Mouse (Mus musculus): ENCODE measurements around the gene Hipk1.

Hipk1 gene

GRCm38 (mm10) chr3:103745001-103745770, 46.2 kb downstream of the Hipk1 start:
- no peak for DNase-seq

DNA sequence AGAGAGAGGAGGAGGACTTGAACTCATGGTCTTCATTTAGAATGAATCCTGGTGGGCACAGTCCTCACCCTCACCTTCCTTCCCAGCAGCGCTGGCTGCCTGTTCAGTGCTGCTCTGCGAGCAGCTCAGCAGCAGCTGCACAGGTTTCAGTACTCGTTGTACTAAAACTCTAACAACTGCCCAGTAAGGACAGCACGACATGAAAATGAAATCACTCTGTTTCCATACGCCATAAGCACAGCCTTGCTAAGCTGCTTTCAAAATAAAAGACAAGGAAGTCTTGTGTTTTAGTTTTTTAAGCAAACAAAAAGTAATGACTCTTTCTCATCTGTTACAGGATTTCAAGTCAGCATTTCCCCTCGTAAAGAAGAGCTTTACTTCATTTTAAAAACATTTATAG, 48.2 kb downstream of the Hipk1 start:
- DNase-seq: no peak

DNA sequence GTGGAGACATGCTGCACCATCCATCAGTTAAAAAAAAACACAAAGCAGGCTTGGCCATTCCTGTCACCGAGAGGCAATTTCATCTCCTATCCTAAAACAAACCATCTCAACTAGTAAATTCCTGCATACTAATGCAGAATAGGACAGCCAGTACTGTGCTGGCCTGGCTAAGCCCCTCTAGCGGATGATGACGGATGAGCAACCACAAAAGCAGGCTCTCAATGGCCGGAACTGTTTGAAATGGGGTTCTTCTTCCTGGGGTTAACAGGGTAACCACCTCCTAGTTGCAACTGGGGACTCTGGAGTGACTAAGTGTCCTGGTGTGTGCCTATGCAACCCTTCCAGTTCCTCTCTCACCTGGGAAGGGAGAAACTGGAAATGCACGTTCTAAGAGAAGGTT, 51.0 kb downstream of the Hipk1 start:
- DNase-seq: no peak

- no peak for DNase-seq
Observed at GRCm38 (mm10) chr3:103739329-103739728, 52.0 kb downstream of the Hipk1 start, which contains the start of gene Gm10964. Gm10964 (plus strand) TSS chr3:103739366.

- DNase-seq: peak; percentile 91
Observed at GRCm38 (mm10) chr3:103737778-103738571, 53.4 kb downstream of the Hipk1 start, which contains the start of gene Olfml3. Olfml3 (minus strand) TSS chr3:103738001.

GRCm38 (mm10) chr3:103737061-103737754, 54.2 kb downstream of the Hipk1 start:
- peak; percentile 45 for DNase-seq

- DNase-seq: no peak
Observed at GRCm38 (mm10) chr3:103735776-103736600, 55.4 kb downstream of the Hipk1 start.

DNA sequence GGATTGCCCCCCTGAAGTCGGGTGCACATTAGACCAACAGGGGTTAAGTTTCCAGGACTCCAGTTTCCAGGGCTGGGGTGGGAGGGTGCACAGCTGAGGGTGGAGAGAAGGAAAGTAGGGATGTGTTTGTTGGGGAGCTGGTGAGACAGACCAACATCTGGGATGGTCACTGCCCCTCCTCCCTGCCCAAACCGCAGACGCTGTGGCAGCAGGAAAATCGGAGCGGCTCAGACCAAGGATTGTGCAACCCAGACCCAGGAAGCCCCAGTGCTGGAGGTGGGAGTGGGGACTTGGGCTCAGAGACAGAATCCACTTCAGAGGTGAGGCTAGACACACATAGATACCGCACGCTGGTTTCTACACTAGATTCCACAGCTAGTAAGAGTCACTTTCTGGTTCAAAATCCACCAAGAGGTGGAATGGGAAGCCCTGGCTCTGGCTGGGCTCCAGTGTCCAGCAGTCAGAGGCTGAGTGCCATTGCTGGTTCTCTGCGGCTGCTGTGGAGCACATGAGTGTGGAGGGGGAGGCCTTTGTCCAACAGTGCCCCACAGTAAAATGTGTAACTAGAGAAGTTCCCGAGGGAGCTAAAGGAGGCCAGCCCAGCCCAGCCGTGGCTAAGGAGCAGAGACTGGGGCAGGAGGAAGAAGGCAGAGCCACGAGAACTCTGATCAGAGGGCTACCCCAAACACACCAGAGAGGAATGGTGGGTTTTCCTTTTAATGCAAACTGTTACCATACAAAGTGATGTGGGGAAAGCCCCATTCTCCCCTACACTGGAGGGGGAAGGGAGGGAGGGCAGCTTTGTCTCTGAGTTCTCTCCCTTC, 56.5 kb downstream of the Hipk1 start:
- no peak for DNase-seq

GRCm38 (mm10) chr3:103733799-103734695, 57.3 kb downstream of the Hipk1 start:
- no peak for DNase-seq

- no peak for DNase-seq
Observed at GRCm38 (mm10) chr3:103733176-103733575, 58.2 kb downstream of the Hipk1 start.

DNA sequence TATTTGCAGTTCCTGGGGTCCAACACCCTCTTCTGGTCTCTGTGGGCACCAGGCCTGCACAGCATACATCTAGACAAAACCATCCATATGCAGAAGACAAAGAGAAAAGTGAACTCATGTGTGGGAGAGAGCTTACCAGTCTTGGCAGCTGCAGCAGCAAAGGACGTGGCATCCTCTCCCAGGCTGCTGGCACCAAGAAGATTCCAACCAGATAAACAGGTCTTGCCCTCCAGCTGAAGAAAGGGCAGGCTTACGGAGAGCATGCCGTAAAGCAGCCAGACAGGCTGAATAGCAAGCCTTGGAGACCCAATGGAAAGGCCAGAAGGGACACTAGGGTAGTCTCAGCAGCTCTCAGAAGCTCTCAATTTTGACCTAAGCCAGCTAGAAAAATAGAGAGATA, 59.2 kb downstream of the Hipk1 start:
- no peak for DNase-seq

DNA sequence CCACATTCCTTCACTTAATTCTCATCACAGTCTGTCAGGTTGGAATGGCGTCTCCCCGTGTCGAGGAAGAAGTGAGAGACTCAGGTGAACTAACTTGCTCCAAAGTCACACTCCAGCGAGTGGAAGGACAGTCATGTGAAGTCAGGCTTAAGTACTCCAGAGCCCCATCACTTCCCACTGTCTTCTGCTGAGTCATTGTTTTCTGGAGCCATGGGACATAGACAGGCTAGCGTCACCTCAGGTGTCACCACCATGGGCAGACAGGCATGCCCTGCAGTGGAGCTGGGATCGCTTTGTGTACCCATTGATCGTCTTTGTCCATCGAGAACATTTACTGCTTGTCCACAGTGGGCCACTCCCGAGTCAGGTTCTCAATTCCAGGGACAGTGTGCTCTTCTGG, 61.5 kb downstream of the Hipk1 start:
- DNase-seq: no peak

DNA sequence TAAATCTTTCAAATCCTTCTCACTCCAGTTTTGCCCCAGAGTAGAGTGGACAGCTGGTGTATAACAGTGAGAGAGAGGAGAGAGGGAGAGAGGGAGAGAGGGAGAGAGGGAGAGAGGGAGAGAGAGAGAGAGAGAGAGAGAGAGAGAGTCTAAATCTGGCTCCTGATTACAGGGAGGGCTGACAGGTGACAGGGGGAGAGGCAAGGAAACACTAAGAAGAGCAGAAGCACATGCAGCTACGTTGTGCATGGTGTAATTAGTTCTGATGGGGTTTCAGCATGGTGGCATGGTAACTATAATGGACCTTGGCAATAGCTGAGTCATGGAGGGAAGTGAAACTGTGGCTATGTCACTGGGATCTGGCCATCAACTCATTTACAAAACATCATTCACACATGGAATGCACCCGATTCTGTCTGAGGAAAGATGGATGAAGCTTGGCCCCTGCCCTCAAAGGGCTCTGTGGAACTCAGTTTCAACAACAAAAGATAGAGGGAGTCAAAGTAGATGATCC, 63.5 kb downstream of the Hipk1 start:
- no peak for DNase-seq

- DNase-seq: no peak
Observed at GRCm38 (mm10) chr3:103726642-103727041, 64.7 kb downstream of the Hipk1 start.

DNA sequence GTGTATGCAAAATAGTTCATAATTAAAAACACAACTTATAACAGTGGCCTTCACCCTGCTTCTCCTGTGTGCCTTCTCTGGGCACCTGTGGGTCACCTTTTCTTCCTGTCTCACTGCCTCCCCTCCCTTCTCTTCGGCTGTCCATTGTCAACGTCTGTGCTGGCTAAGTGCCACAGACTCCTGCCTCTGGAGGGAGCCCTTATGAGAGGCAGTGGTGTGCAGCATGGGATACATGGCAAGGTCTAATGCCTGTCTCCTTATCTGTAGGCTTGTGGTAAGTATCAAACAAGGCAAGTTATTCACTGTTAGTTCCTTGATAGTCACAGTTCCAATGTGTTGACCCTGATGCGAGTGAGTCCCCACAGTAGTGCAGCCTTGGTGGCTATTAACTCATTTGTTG, 67.2 kb downstream of the Hipk1 start:
- no peak for DNase-seq

DNA sequence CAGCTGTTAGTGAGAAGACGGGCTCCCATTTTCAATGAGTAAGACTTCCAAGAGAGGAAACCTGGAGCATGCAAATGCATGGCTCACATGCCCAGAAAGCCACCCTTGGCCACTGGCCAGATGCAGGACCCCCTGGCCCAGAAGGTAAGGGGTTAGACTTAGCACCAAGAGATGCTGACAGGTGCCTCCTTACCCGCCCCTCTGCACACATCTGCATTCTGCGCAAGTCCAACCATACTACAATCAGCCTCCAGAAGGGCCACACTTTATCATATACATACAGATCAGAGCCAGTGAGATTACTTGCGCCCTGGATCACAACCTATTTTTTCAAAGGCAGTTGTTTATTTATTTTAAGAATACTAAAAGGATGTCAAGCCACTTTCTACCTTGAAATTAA, 72.6 kb downstream of the Hipk1 start:
- no peak for DNase-seq

DNA sequence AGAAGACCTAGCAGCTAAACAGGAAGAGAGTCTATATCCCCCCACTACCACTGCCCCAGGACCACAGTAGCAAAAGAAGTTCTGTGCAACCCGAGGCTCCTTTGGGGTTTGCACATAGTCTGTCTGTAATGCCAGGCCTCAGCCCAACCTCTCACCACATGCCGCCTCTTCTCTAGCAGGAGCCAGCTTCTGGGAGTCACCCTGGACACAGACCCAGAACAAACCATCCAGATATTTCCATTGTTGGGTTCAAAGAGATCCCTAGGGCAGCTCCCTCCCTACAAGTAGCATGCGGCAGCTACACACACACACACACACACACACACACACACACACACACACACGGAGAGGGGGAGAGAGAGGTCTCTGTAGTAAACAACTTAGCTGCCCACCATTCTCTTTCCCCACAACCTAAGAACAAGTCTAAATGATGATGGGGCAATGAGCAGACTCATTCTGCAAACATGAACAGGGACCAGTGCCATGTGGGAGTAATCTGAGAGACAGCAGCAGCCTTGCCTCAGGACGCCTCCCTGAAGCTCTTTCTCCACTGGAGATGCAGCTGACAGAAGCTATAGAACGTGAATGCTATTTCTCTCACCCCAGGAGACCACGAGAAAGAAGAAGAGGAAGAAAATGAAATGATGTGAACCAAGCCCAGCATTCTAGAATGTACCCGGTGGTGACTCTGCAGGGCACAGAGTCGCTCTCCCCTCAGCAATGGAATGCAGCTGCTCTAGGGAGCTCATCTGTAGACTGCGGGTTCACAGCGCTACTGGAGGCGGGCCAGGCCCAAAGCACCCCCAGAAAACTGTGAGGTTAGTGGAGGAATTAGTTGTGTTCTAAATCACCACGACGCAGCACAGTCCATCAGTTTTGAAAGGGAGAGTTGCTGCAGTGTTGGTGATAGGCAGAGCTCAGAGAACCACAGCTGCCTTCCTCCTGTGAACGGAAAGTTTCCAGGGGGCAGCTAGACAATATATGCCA, 74.3 kb downstream of the Hipk1 start:
- DNase-seq: no peak

- no peak for DNase-seq
Observed at GRCm38 (mm10) chr3:103715762-103716693, 75.3 kb downstream of the Hipk1 start.
